Mouse (Mus musculus) limb, embryonic 12.5 days (tissue): ENCODE results near the gene Tubb5. TPM values are rescaled to one million over a fixed set of nuclear protein-coding genes. Genes with fewer than 3 reads are reported as not detected.

Source experiments
- ATAC-seq: fragments of 200-750 bp; cut with Nextera tagmentation; 2 replicates; pipeline ENCODE4 v1.8.0; 2017; ENCODE audit warnings: low read depth, moderate TSS enrichment; ENCODE audit not compliant: insufficient number of reproducible peaks, insufficient read depth, low FRiP score, low TSS enrichment
- H3K27ac ChIP-seq: fragments of 300-500 bp; sonication (generic); 2 replicates; pipeline ENCODE4 v1.5.1; 2016; ENCODE audit warnings: mild to moderate bottlenecking, moderate library complexity
- H3K27me3 ChIP-seq: fragments of 300-500 bp; sonication (generic); 2 replicates; pipeline ENCODE4 v1.6.1; 2016; ENCODE audit warnings: mild to moderate bottlenecking, moderate library complexity
- H3K36me3 ChIP-seq: fragments of 300-500 bp; sonication (generic); 2 replicates; pipeline ENCODE4 v1.6.1; 2016; ENCODE audit warnings: mild to moderate bottlenecking, moderate library complexity
- H3K4me1 ChIP-seq: fragments of 300-500 bp; sonication (generic); replicated peaks from 2 replicates; pipeline ENCODE4 v1.6.1; 2016
- H3K4me2 ChIP-seq: fragments of 300-500 bp; sonication (generic); 2 replicates; pipeline ENCODE4 v1.6.1; 2016; ENCODE audit warnings: mild to moderate bottlenecking, moderate library complexity
- H3K4me3 ChIP-seq: fragments of 300-500 bp; sonication (generic); replicated peaks from 2 replicates; pipeline ENCODE4 v1.5.1; 2016; ENCODE audit warnings: mild to moderate bottlenecking
- H3K9ac ChIP-seq: fragments of 300-500 bp; sonication (generic); replicated peaks from 2 replicates; pipeline ENCODE4 v1.6.1; 2016; ENCODE audit warnings: mild to moderate bottlenecking, moderate library complexity
- H3K9me3 ChIP-seq: fragments of 300-500 bp; sonication (generic); 2 replicates; pipeline ENCODE4 v1.6.1; 2016; ENCODE audit warnings: mild to moderate bottlenecking, moderate library complexity
- WGBS: fragments of 180-500 bp; shearing (Covaris S2); methylation state at CpG from one replicate; pipeline ENCODE4 v1.1.7; 2016; 5-methylcytosine and 5-hydroxymethylcytosine counted together
- microRNA-seq: library from miRNA; unstranded; fragments of <30 nt; microRNA quantifications from one replicate; pipeline ENCODE4, GENCODE M21; 2017
- polyA plus RNA-seq: library from polyadenylated mRNA; unstranded; fragments of >200 nt; fragmentation: Nextera tagmentation; extraction: Ambion mirVana; gene quantifications from 2 replicates; pipeline ENCODE4 v1.2.1, GENCODE M21; 2016

The Tubb5 gene
- polyA plus RNA-seq, 1 experiment from 2014 or later: 1,215 TPM

GRCm38 (mm10) chr17:35795099-35795498 is 43.0 kb downstream of the Tubb5 start:
- 50% methylated on average over 2 of the region's 2 CpGs for WGBS
- no peaks in the 10 kb centered on the region for H3K4me1 ChIP-seq
- ATAC-seq: no peak

GRCm38 (mm10) chr17:35792837-35793236 is 45.3 kb downstream of the Tubb5 start:
- Histone ChIP-seq H3K4me3 (no peak overlapping the region), H3K27me3 (no peaks in the 10 kb centered on the region), H3K4me1 (no peaks in the 10 kb centered on the region), H3K36me3 (no peaks in the 10 kb centered on the region), H3K4me2 (no peak overlapping the region), H3K27ac (no peak overlapping the region), H3K9me3 (no peaks in the 10 kb centered on the region), H3K9ac (no peak overlapping the region)
- no peak for ATAC-seq
- 86% methylated on average over 2 of the region's 2 CpGs for WGBS

More at GRCm38 (mm10) chr17:35795099-35795498, 43.0 kb downstream of the Tubb5 start:
- no peak overlapping the region for H3K9ac ChIP-seq
- no peak overlapping the region for H3K27ac ChIP-seq
- H3K4me3 ChIP-seq: no peak overlapping the region
- peaks cover 4% of the 10 kb centered on the region; the same call in 1 of the 2 replicates for H3K9me3 ChIP-seq
- no peaks in the 10 kb centered on the region for H3K36me3 ChIP-seq
- H3K4me2 ChIP-seq: no peak overlapping the region
- no peaks in the 10 kb centered on the region for H3K27me3 ChIP-seq

GRCm38 (mm10) chr17:35790933-35791332 is 47.2 kb downstream of the Tubb5 start:
- H3K27ac ChIP-seq: no peak overlapping the region
- H3K36me3 ChIP-seq: no peaks in the 10 kb centered on the region
- H3K4me2 ChIP-seq: no peak overlapping the region
- H3K9ac ChIP-seq: no peak overlapping the region
- H3K9me3 ChIP-seq: no peaks in the 10 kb centered on the region
- no peak for ATAC-seq
- 89% methylated on average over 4 of the region's 4 CpGs for WGBS
- H3K4me1 ChIP-seq: no peaks in the 10 kb centered on the region
- no peak overlapping the region for H3K4me3 ChIP-seq
- H3K27me3 ChIP-seq: no peaks in the 10 kb centered on the region

GRCm38 (mm10) chr17:35788025-35788424 is 50.1 kb downstream of the Tubb5 start:
- H3K27ac ChIP-seq: no peak overlapping the region
- H3K9ac ChIP-seq: no peak overlapping the region
- H3K36me3 ChIP-seq: no peaks in the 10 kb centered on the region
- H3K4me2 ChIP-seq: no peak overlapping the region
- H3K9me3 ChIP-seq: no peaks in the 10 kb centered on the region
- no peaks in the 10 kb centered on the region for H3K4me1 ChIP-seq
- no peak for ATAC-seq
- WGBS: 74% methylated on average over 3 of the region's 3 CpGs
- H3K4me3 ChIP-seq: no peak overlapping the region
- H3K27me3 ChIP-seq: no peaks in the 10 kb centered on the region

- no peak for ATAC-seq
- Histone ChIP-seq H3K27me3 (no peaks in the 10 kb centered on the region), H3K9ac (no peak overlapping the region), H3K4me1 (no peaks in the 10 kb centered on the region), H3K9me3 (no peaks in the 10 kb centered on the region), H3K36me3 (no peaks in the 10 kb centered on the region), H3K27ac (no peak overlapping the region), H3K4me3 (no peak overlapping the region), H3K4me2 (no peak overlapping the region)
These were observed 50.6 kb downstream of the Tubb5 start for GRCm38 (mm10) chr17:35787493-35787892.

- no peaks in the 10 kb centered on the region for H3K4me1 ChIP-seq
- no peak overlapping the region for H3K4me3 ChIP-seq
- H3K36me3 ChIP-seq: no peaks in the 10 kb centered on the region
- no peak for ATAC-seq
- H3K9ac ChIP-seq: no peak overlapping the region
- no peak overlapping the region for H3K4me2 ChIP-seq
- no peaks in the 10 kb centered on the region for H3K27me3 ChIP-seq
- H3K27ac ChIP-seq: no peak overlapping the region
- H3K9me3 ChIP-seq: no peaks in the 10 kb centered on the region
- 81% methylated on average over 4 of the region's 4 CpGs for WGBS
These were observed 53.0 kb downstream of the Tubb5 start for GRCm38 (mm10) chr17:35785140-35785539.

GRCm38 (mm10) chr17:35783944-35784343 is 54.2 kb downstream of the Tubb5 start:
- no peak overlapping the region for H3K4me3 ChIP-seq
- H3K27me3 ChIP-seq: no peaks in the 10 kb centered on the region
- H3K4me1 ChIP-seq: no peaks in the 10 kb centered on the region
- no peak for ATAC-seq
- 82% methylated on average over 6 of the region's 6 CpGs for WGBS
- no peak overlapping the region for H3K9ac ChIP-seq
- H3K36me3 ChIP-seq: no peaks in the 10 kb centered on the region
- H3K9me3 ChIP-seq: no peaks in the 10 kb centered on the region
- no peak overlapping the region for H3K4me2 ChIP-seq
- no peak overlapping the region for H3K27ac ChIP-seq

Small RNAs within 50 kb of the gene (microRNA-seq; reads per million reads assigned to microRNA genes)
- gene Gm28033: not detected

Other genes with a start within 250 kb of the Tubb5 start
- gene Sfta2, start 236.8 kb downstream of the Tubb5 start, polyA plus RNA-seq: not detected in 2 replicates
- not detected in 2 replicates for gene Gm9573, start 211.7 kb downstream of the Tubb5 start, polyA plus RNA-seq
- gene Mucl3, start 194.6 kb downstream of the Tubb5 start, polyA plus RNA-seq: 0.08 and 0.10 TPM in 2 replicates
- 20.0 and 23.4 TPM in 2 replicates for gene Vars2, start 170.7 kb downstream of the Tubb5 start, polyA plus RNA-seq
- 53.6 and 58.2 TPM in 2 replicates for gene Gtf2h4, start 164.6 kb downstream of the Tubb5 start, polyA plus RNA-seq
- 38.4 and 40.6 TPM in 2 replicates for gene Ddr1, start 133.7 kb downstream of the Tubb5 start, polyA plus RNA-seq
- gene Ier3, start 16.6 kb downstream of the Tubb5 start, polyA plus RNA-seq: 8.7 and 9.9 TPM in 2 replicates
- 45.8 and 45.9 TPM in 2 replicates for gene Flot1, start 15.1 kb downstream of the Tubb5 start, polyA plus RNA-seq
- gene Mdc1, start 3.2 kb upstream of the Tubb5 start, polyA plus RNA-seq: 16.9 and 19.4 TPM in 2 replicates
- 51.3 and 52.5 TPM in 2 replicates for gene Nrm, start 23.0 kb upstream of the Tubb5 start, polyA plus RNA-seq
- gene Ppp1r18, start 27.3 kb upstream of the Tubb5 start, polyA plus RNA-seq: 21.3 and 24.0 TPM in 2 replicates
- gene Dhx16, start 41.5 kb upstream of the Tubb5 start, polyA plus RNA-seq: 56.9 and 64.3 TPM in 2 replicates
- gene 2310061I04Rik, start 59.1 kb upstream of the Tubb5 start, polyA plus RNA-seq: 18.6 and 24.8 TPM in 2 replicates
- 139 and 143 TPM in 2 replicates for gene Atat1, start 71.8 kb upstream of the Tubb5 start, polyA plus RNA-seq
- gene Mrps18b, start 78.1 kb upstream of the Tubb5 start, polyA plus RNA-seq: 61.2 and 66.8 TPM in 2 replicates
- gene Ppp1r10, start 78.1 kb upstream of the Tubb5 start, polyA plus RNA-seq: 50.4 and 50.7 TPM in 2 replicates
- gene Abcf1, start 131.5 kb upstream of the Tubb5 start, polyA plus RNA-seq: 102 and 107 TPM in 2 replicates
- 59.2 and 59.7 TPM in 2 replicates for gene Gnl1, start 141.5 kb upstream of the Tubb5 start, polyA plus RNA-seq
- gene Prr3, start 141.9 kb upstream of the Tubb5 start, polyA plus RNA-seq: 39.0 and 46.2 TPM in 2 replicates
- 3.0 and 3.2 TPM in 2 replicates for gene H2-T24, start 182.3 kb upstream of the Tubb5 start, polyA plus RNA-seq
- gene H2-T23, start 194.5 kb upstream of the Tubb5 start, polyA plus RNA-seq: 4.2 and 6.4 TPM in 2 replicates
- 14.0 and 15.4 TPM in 2 replicates for gene H2-T22, start 204.4 kb upstream of the Tubb5 start, polyA plus RNA-seq
- not detected in 2 replicates for gene Gm6034, start 204.7 kb upstream of the Tubb5 start, polyA plus RNA-seq
- gene Gm11127, start 220.1 kb upstream of the Tubb5 start, polyA plus RNA-seq: not detected in 2 replicates